Mouse (Mus musculus): ENCODE measurements around the gene Grtp1.

- TF ChIP-seq POLR2A (IDR thresholded peaks at IDR 0.05; ENCODE audit: control insufficient read depth, extremely low read depth, insufficient read depth, low read length, poor library complexity) (no peak), CTCF (IDR thresholded peaks at IDR 0.05; ENCODE audit: borderline replicate concordance, control insufficient read depth, extremely low read depth, insufficient read depth, low read length, poor library complexity) (no peak)
Measured at GRCm38 (mm10) chr8:13208627-13209355, 8.4 kb upstream of the Grtp1 start.
